ENCODE assay signal across 11 mouse cellular contexts in the genomic region with DNA sequence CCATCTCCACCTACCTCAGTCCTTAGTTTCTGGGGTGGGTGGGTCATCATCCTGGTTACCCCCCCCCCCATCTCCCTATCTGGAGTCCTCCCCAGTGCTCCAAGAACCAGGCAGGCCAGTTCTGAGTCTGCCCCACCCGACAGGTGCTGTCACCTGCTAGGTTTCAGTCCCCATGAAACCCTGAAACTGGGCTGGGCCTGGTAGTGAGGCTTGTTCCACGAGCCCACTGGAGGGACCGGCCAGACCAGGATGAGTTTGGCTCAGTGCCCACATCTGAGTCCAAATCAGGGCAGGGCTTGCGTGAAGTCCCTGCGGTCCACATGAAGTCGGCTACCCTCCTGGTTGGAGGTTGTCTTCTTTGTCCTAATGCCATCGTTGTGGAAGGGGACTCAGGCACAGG. TPM values are rescaled to one million over a fixed set of nuclear protein-coding genes. Genes with fewer than 3 reads are reported as not detected.
DNase-seq lines count a peak whose midpoint lies in the region; ATAC-seq lines count a peak whose summit lies in the region.
"Had no signal": no experiment of that assay in that cellular context is flagged by ENCODE, and none has a peak within 500 bp of the region (broad histone marks: within the 10 kb centered on the region; RNA-seq: fewer than 3 reads in every experiment).

No protein-coding gene starts in this region.

- no peak overlapping the region for H3K27ac ChIP-seq in heart, embryonic 16.5 days (ENCODE audit: low read length)
- H3K27ac ChIP-seq in intestine, embryonic 14.5 days (ENCODE audit: low read depth) = peak overlapping the region; percentile 54; the same call in 1 of the 2 replicates
- H3K27ac ChIP-seq in stomach, embryonic 15.5 days = peak overlapping the region; percentile 42
- H3K27ac ChIP-seq: hindbrain, embryonic 13.5 days had no signal

- no peak overlapping the region for H3K4me3 ChIP-seq in heart, embryonic 16.5 days (ENCODE audit: low read length)
- no peak overlapping the region for H3K4me3 ChIP-seq in intestine, embryonic 14.5 days (ENCODE audit: low read depth, low read length)
- H3K4me3 ChIP-seq in stomach, embryonic 15.5 days (replicated peaks) = no peak overlapping the region
- H3K4me3 ChIP-seq: hindbrain, embryonic 13.5 days had no signal

- H3K9ac ChIP-seq in heart, embryonic 16.5 days (ENCODE audit: low read length) = peak overlapping the region; percentile 28; the same call in 1 of the 2 replicates
- no peak overlapping the region for H3K9ac ChIP-seq in intestine, embryonic 14.5 days (ENCODE audit: low read length)
- no peak overlapping the region for H3K9ac ChIP-seq in stomach, embryonic 15.5 days
- H3K9ac ChIP-seq: hindbrain, embryonic 13.5 days had no signal

- H3K27me3 ChIP-seq in heart, embryonic 16.5 days (ENCODE audit: control insufficient read depth, insufficient read depth, low read length) = no peaks in the 10 kb centered on the region
- H3K27me3 ChIP-seq in intestine, embryonic 14.5 days (replicated peaks; ENCODE audit: control insufficient read depth, insufficient read depth, low read length) = no peaks in the 10 kb centered on the region
- H3K27me3 ChIP-seq in stomach, embryonic 15.5 days (replicated peaks) = no peaks in the 10 kb centered on the region
- H3K27me3 ChIP-seq: hindbrain, embryonic 13.5 days had no signal

- no peak for DNase-seq in heart, postnatal 25 days (ENCODE audit: low spot score)
- DNase-seq in intestine, embryonic 14.5 days (ENCODE audit: low spot score) = no peak
- DNase-seq in lung, adult 18-20 months = peak; percentile 81 to 90
- DNase-seq in liver = no peak
- no peak for DNase-seq in Muller cell, postnatal 12 days (ENCODE audit: inconsistent ontology term)
- DNase-seq: spleen, adult 18-20 months; thymus, postnatal 14 days had no signal

- ATAC-seq in heart, embryonic 16.5 days (replicated peaks; ENCODE audit: extremely low read depth, insufficient read depth, low FRiP score) = no peak
- ATAC-seq in intestine, embryonic 14.5 days (replicated peaks; ENCODE audit: low FRiP score, low TSS enrichment, low read depth) = no peak
- ATAC-seq in stomach, embryonic 15.5 days (ENCODE audit: insufficient read depth, low FRiP score, low read depth) = peak; percentile 54; the same call in 1 of the 2 replicates
- ATAC-seq: midbrain, embryonic 16.5 days had no signal

- H3K4me1 ChIP-seq in heart, embryonic 16.5 days (ENCODE audit: control insufficient read depth, insufficient read depth, low read length) = peaks cover 37% of the 10 kb centered on the region
- H3K4me1 ChIP-seq in intestine, embryonic 14.5 days (replicated peaks; ENCODE audit: control insufficient read depth, insufficient read depth, low read length) = peaks cover 16% of the 10 kb centered on the region
- peaks cover 43% of the 10 kb centered on the region for H3K4me1 ChIP-seq in stomach, embryonic 15.5 days

- intact Hi-C loops in heart, postnatal 25 days (cut with DNase I) = no loop called here

- no peaks in the 10 kb centered on the region for H3K36me3 ChIP-seq in heart, embryonic 16.5 days (ENCODE audit: control insufficient read depth, insufficient read depth)
- H3K36me3 ChIP-seq in intestine, embryonic 14.5 days (ENCODE audit: control insufficient read depth, insufficient read depth, low read length) = no peaks in the 10 kb centered on the region
- 0 out of 2 replicates have a peak, but pooled peaks cover 7% of the 10 kb centered on the region for H3K36me3 ChIP-seq in stomach, embryonic 15.5 days
- H3K36me3 ChIP-seq: hindbrain, embryonic 13.5 days had no signal

- no peaks in the 10 kb centered on the region for H3K9me3 ChIP-seq in heart, embryonic 16.5 days (replicated peaks; ENCODE audit: control insufficient read depth, low read length)
- H3K9me3 ChIP-seq in intestine, embryonic 14.5 days (ENCODE audit: control insufficient read depth, low read length) = no peaks in the 10 kb centered on the region
- no peaks in the 10 kb centered on the region for H3K9me3 ChIP-seq in stomach, embryonic 15.5 days
- H3K9me3 ChIP-seq: hindbrain, embryonic 13.5 days had no signal

- H3K4me2 ChIP-seq in heart, embryonic 16.5 days (ENCODE audit: low read depth, low read length) = no peak overlapping the region
- H3K4me2 ChIP-seq in intestine, embryonic 14.5 days (ENCODE audit: low read length) = no peak overlapping the region; the same call in 1 of the 2 replicates
- H3K4me2 ChIP-seq in stomach, embryonic 15.5 days = no peak overlapping the region
- H3K4me2 ChIP-seq: hindbrain, embryonic 13.5 days had no signal

- 44% methylated on average over 7 of the region's 7 CpGs for WGBS in heart, embryonic 16.5 days
- WGBS in intestine, embryonic 14.5 days = 63% methylated on average over 7 of the region's 7 CpGs
- 55% methylated on average over 7 of the region's 7 CpGs for WGBS in stomach, embryonic 15.5 days

RNA-seq across cellular contexts. Expression of a gene that starts 23.1 kb away (rescaled TPM):
- 44.9 and 57.3 TPM in 2 replicates for polyA plus RNA-seq in heart, embryonic 16.5 days (2015; fragmentation: Nextera tagmentation; extraction: Ambion mirVana)
- total RNA-seq in heart, postnatal 25 days (2021) = 10 to 100 TPM; 23.8 to 31.9 TPM
- 22.3 and 25.2 TPM in 2 replicates for polyA plus RNA-seq in intestine, embryonic 14.5 days (2014; fragmentation: Nextera tagmentation; extraction: Ambion mirVana)
- 67.1 and 73.6 TPM in 2 replicates for polyA plus RNA-seq in stomach, embryonic 15.5 days (2015; fragmentation: Nextera tagmentation; extraction: Ambion mirVana)

RNA-seq across cellular contexts. Expression of a gene that starts 51.9 kb away (rescaled TPM):
- polyA plus RNA-seq in heart, embryonic 16.5 days (2015; fragmentation: Nextera tagmentation; extraction: Ambion mirVana) = 28.0 and 29.2 TPM in 2 replicates
- total RNA-seq in heart, postnatal 25 days (2021) = 10 to 100 TPM; 11.0 to 11.7 TPM
- 26.7 and 27.0 TPM in 2 replicates for polyA plus RNA-seq in intestine, embryonic 14.5 days (2014; fragmentation: Nextera tagmentation; extraction: Ambion mirVana)
- 20.0 and 21.4 TPM in 2 replicates for polyA plus RNA-seq in stomach, embryonic 15.5 days (2015; fragmentation: Nextera tagmentation; extraction: Ambion mirVana)

Comparison
In these comparisons a context has a peak if more than half of its experiments do, and no peak if none do; other contexts are left out.
1. DNase-seq: peak in lung, adult 18-20 months (2 of 2); none in heart, postnatal 25 days (single experiment), intestine, embryonic 14.5 days (single experiment), liver (single experiment) and Muller cell, postnatal 12 days (single experiment).